Mouse (Mus musculus) right cerebral cortex, postnatal 14 days (tissue): ENCODE measurements around the gene Sh3rf1.

ENCODE experiments used
- DNase-seq: peaks from one replicate; pipeline ENCODE4 v3.0.0; 2022

The Sh3rf1 gene

GRCm38 (mm10) chr8:61224380-61225092 lies 864 bp downstream of the Sh3rf1 start:
- DNase-seq, result peak; percentile 59

- no peak for DNase-seq
Observed at GRCm38 (mm10) chr8:61225581-61226395, 2.1 kb downstream of the Sh3rf1 start.

- no peak for DNase-seq
Observed at GRCm38 (mm10) chr8:61226632-61227031, 3.0 kb downstream of the Sh3rf1 start.

- no peak for DNase-seq
Observed at GRCm38 (mm10) chr8:61228678-61229077, 5.0 kb downstream of the Sh3rf1 start.

- no peak for DNase-seq
Observed at GRCm38 (mm10) chr8:61229511-61230195, 6.0 kb downstream of the Sh3rf1 start.

GRCm38 (mm10) chr8:61230881-61231755 lies 7.4 kb downstream of the Sh3rf1 start:
- DNase-seq, result no peak

GRCm38 (mm10) chr8:61235499-61235898 lies 11.8 kb downstream of the Sh3rf1 start:
- no peak for DNase-seq

- DNase-seq, result no peak
Observed at GRCm38 (mm10) chr8:61236506-61237268, 13.0 kb downstream of the Sh3rf1 start.

- DNase-seq, result no peak
Observed at GRCm38 (mm10) chr8:61239576-61239975, 15.9 kb downstream of the Sh3rf1 start.

- no peak for DNase-seq
Observed at GRCm38 (mm10) chr8:61241229-61241628, 17.6 kb downstream of the Sh3rf1 start.

- DNase-seq, result no peak
Observed at GRCm38 (mm10) chr8:61242896-61243295, 19.2 kb downstream of the Sh3rf1 start.

GRCm38 (mm10) chr8:61243491-61243890 lies 19.8 kb downstream of the Sh3rf1 start:
- no peak for DNase-seq

GRCm38 (mm10) chr8:61244157-61244556 lies 20.5 kb downstream of the Sh3rf1 start:
- no peak for DNase-seq

GRCm38 (mm10) chr8:61247270-61248025 lies 23.8 kb downstream of the Sh3rf1 start:
- DNase-seq, result no peak

- no peak for DNase-seq
Observed at GRCm38 (mm10) chr8:61249511-61249910, 25.8 kb downstream of the Sh3rf1 start.

- no peak for DNase-seq
Observed at GRCm38 (mm10) chr8:61254196-61254595, 30.5 kb downstream of the Sh3rf1 start.

- peak; percentile 50 for DNase-seq
Observed at GRCm38 (mm10) chr8:61258828-61259227, 35.2 kb downstream of the Sh3rf1 start.

- peak; percentile 55 for DNase-seq
Observed at GRCm38 (mm10) chr8:61259526-61259925, 35.9 kb downstream of the Sh3rf1 start.

- no peak for DNase-seq
Observed at GRCm38 (mm10) chr8:61260530-61260929, 36.9 kb downstream of the Sh3rf1 start.

GRCm38 (mm10) chr8:61261374-61261773 lies 37.7 kb downstream of the Sh3rf1 start:
- DNase-seq, result no peak

GRCm38 (mm10) chr8:61263691-61264090 lies 40.0 kb downstream of the Sh3rf1 start:
- no peak for DNase-seq
